In genomic region chr10:25342801-25343200, GRCm38 (mm10) we compare ENCODE assay signal across 21 mouse cellular contexts.
"Had no signal": no experiment of that assay in that cellular context is flagged by ENCODE, and none has a peak within 500 bp of the region (broad histone marks: within the 10 kb centered on the region; RNA-seq: fewer than 3 reads in every experiment).

No protein-coding gene starts in this region.

- H3K36me3 ChIP-seq: heart, embryonic 13.5 days; heart, embryonic 15.5 days; hindbrain, embryonic 13.5 days; hindbrain, embryonic 15.5 days; intestine, embryonic 15.5 days; limb, embryonic 13.5 days; limb, embryonic 15.5 days; liver, embryonic 12.5 days had no signal

- H3K27me3 ChIP-seq: heart, embryonic 13.5 days; heart, embryonic 15.5 days; hindbrain, embryonic 13.5 days; hindbrain, embryonic 15.5 days; intestine, embryonic 15.5 days; limb, embryonic 13.5 days; limb, embryonic 15.5 days; liver, embryonic 12.5 days had no signal

- ATAC-seq: hindbrain, postnatal 0 days; intestine, embryonic 15.5 days; intestine, postnatal 0 days; liver, embryonic 12.5 days had no signal

- DNase-seq: gastrocnemius, postnatal 10 days; gastrocnemius, postnatal 25 days; heart, adult 2 months; heart, postnatal 14 days; heart, postnatal 36 days; kidney, adult 18-20 months; kidney, adult 8-10 months; kidney, postnatal 10 days; kidney, postnatal 25 days; kidney, postnatal 4 days; left cerebral cortex, postnatal 4 days had no signal
